Comparison of ENCODE assay signal across 9 mouse cellular contexts in the genomic region with DNA sequence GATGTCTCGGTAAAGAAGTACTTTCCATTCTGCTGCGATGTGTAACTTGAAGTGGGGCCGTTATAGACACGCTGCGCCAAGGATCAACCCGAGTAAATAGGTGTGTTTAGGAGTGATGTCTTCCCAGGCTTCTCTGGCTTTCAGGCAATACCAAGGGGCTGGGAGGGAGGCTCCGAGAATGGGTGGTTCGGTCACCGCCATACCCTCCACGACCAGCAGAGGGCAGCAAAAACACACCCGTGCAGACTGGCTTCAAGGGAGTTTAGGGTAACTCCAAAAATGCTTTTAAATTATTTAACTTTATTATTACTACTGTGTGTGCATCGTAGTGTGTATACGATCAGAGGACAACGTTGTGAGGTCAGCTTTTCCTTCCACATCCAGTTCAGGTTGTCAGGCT. TPM values are rescaled to one million over a fixed set of nuclear protein-coding genes. Genes with fewer than 3 reads are reported as not detected.
A peak's percentile ranks its signal among the peaks of the same experiment; 100 is the strongest.
DNase-seq lines count a peak whose midpoint lies in the region; ATAC-seq lines count a peak whose summit lies in the region.
"Had no signal": no experiment of that assay in that cellular context is flagged by ENCODE, and none has a peak within 500 bp of the region (broad histone marks: within the 10 kb centered on the region; RNA-seq: fewer than 3 reads in every experiment).

No protein-coding gene starts in this region.

- no peak overlapping the region for H3K27ac ChIP-seq in lung, embryonic 15.5 days
- H3K27ac ChIP-seq: heart, embryonic 15.5 days had no signal

- H3K4me1 ChIP-seq in lung, embryonic 15.5 days: peaks cover 42% of the 10 kb centered on the region

- H3K27me3 ChIP-seq in lung, embryonic 15.5 days: no peaks in the 10 kb centered on the region
- H3K27me3 ChIP-seq: heart, embryonic 15.5 days had no signal

- H3K36me3 ChIP-seq in lung, embryonic 15.5 days: no peaks in the 10 kb centered on the region
- H3K36me3 ChIP-seq: heart, embryonic 15.5 days had no signal

- ATAC-seq in CD4-positive, CD25-positive, alpha-beta regulatory T cell, adult 4 months: peak; percentile 93
- no peak for ATAC-seq in lung, embryonic 15.5 days (ENCODE audit: borderline replicate concordance, extremely low read depth, low FRiP score, low TSS enrichment)

- H3K9ac ChIP-seq in lung, embryonic 15.5 days: no peak overlapping the region
- H3K9ac ChIP-seq: heart, embryonic 15.5 days had no signal

- 7% methylated on average over 14 of the region's 14 CpGs for WGBS in lung, embryonic 15.5 days

- no peaks in the 10 kb centered on the region for H3K9me3 ChIP-seq in lung, embryonic 15.5 days
- H3K9me3 ChIP-seq: heart, embryonic 15.5 days had no signal

- peak; percentile 66 for DNase-seq in adrenal gland, adult 8-10 months
- peak; percentile 80 for DNase-seq in embryo, embryonic 11 days
- DNase-seq in heart, adult 8-10 months (ENCODE audit: low spot score): peak; percentile 82
- DNase-seq in layer of hippocampus, adult 18-20 months (ENCODE audit: low spot score in 2 of 2): peak; percentile 83 to 95
- DNase-seq in ovary, postnatal 10 days (ENCODE audit: low spot score): peak; percentile 92
- peak; percentile 89 for DNase-seq in thymus, postnatal 14 days

- H3K4me3 ChIP-seq in lung, embryonic 15.5 days: no peak overlapping the region
- H3K4me3 ChIP-seq: heart, embryonic 15.5 days had no signal

- 0 out of 2 replicates have a peak overlapping the region, but pooled peaks have one; percentile 26 for H3K4me2 ChIP-seq in lung, embryonic 15.5 days
- H3K4me2 ChIP-seq: heart, embryonic 15.5 days had no signal

RNA-seq across cellular contexts. Expression of a gene that starts 24.7 kb away (rescaled TPM):
- polyA plus RNA-seq in CD4-positive, CD25-positive, alpha-beta regulatory T cell, adult 4 months (2017; shearing (Covaris generic)): 100 to 1,000 TPM; 103 to 115 TPM
- 100 to 1,000 TPM; 154 to 167 (median 160) TPM for total RNA-seq in adrenal gland, adult 8-10 months (2022)
- total RNA-seq in heart, adult 8-10 months (2022): 10 to 100 TPM; 36.3 to 44.8 (median 42.9) TPM
- total RNA-seq in layer of hippocampus, adult 18-20 months (2021): 10 to 100 TPM; 82.1 to 93.6 TPM
- 150 and 152 TPM in 2 replicates for polyA plus RNA-seq in lung, embryonic 15.5 days (2015; fragmentation: Nextera tagmentation; extraction: Ambion mirVana)
